ENCODE assay signal across 29 mouse cellular contexts in genomic region chr17:34891377-34891776, GRCm38 (mm10). TPM values are rescaled to one million over a fixed set of nuclear protein-coding genes. Genes with fewer than 3 reads are reported as not detected.
DNase-seq lines count a peak whose midpoint lies in the region; ATAC-seq and TF ChIP-seq lines count a peak whose summit lies in the region.
"Had no signal": no experiment of that assay in that cellular context is flagged by ENCODE, and none has a peak within 500 bp of the region (broad histone marks: within the 10 kb centered on the region; RNA-seq: fewer than 3 reads in every experiment).

No protein-coding gene starts in this region.

- WGBS in cerebellum, adult 2 months: 97% methylated on average over 2 of the region's 2 CpGs
- 95% methylated on average over 2 of the region's 2 CpGs for WGBS in midbrain, embryonic 13.5 days

- H3K4me1 ChIP-seq in cerebellum, adult 2 months (ENCODE audit: control insufficient read depth, insufficient read depth, low read length): peaks cover 4% of the 10 kb centered on the region; the same call in 1 of the 2 replicates
- peaks cover 21% of the 10 kb centered on the region for H3K4me1 ChIP-seq in midbrain, embryonic 13.5 days (replicated peaks)

- no peak overlapping the region for H3K4me2 ChIP-seq in midbrain, embryonic 13.5 days (replicated peaks)
- H3K4me2 ChIP-seq: embryonic facial prominence, embryonic 12.5 days; forebrain, embryonic 15.5 days; heart, embryonic 12.5 days; hindbrain, embryonic 14.5 days; liver, embryonic 15.5 days; midbrain, embryonic 15.5 days; stomach, embryonic 15.5 days had no signal

- H3K9me3 ChIP-seq in midbrain, embryonic 13.5 days: no peaks in the 10 kb centered on the region
- H3K9me3 ChIP-seq: forebrain, embryonic 15.5 days; G1E; heart, embryonic 12.5 days; limb, embryonic 10.5 days; liver, embryonic 15.5 days; midbrain, embryonic 15.5 days; stomach, embryonic 15.5 days had no signal

- no peak for TF ChIP-seq POLR2A in cerebellum, adult 2 months (IDR thresholded peaks at IDR 0.05; ENCODE audit: borderline replicate concordance, insufficient read depth, low read length)

- DNase-seq in cerebellum, adult 2 months: no peak
- no peak for DNase-seq in cerebellum, adult 9-11 months
- no peak for DNase-seq in layer of hippocampus, adult 2 months (ENCODE audit: low spot score in 2 of 2)
- DNase-seq in layer of hippocampus, postnatal 25 days (ENCODE audit: extremely low spot score in 1 of 2, low spot score in 1 of 2): no peak
- DNase-seq in A20 (ENCODE audit: low read depth, low spot score) (peak; percentile 52), ZHBTc4 (ENCODE audit: low read depth, low spot score) (peak; percentile 84)
- DNase-seq in cerebellum, adult 18-20 months: no peak
- DNase-seq: cerebellum, postnatal 10 days; heart, postnatal 14 days; kidney, adult 11 months; kidney, postnatal 10 days; lung, postnatal 10 days; right cerebral cortex, postnatal 14 days had no signal

- H3K27me3 ChIP-seq in cerebellum, adult 2 months (ENCODE audit: control insufficient read depth, insufficient read depth, low read length): no peaks in the 10 kb centered on the region
- no peaks in the 10 kb centered on the region for H3K27me3 ChIP-seq in midbrain, embryonic 13.5 days
- H3K27me3 ChIP-seq: embryonic facial prominence, embryonic 12.5 days; forebrain, embryonic 15.5 days; heart, embryonic 12.5 days; liver, embryonic 15.5 days; midbrain, embryonic 15.5 days; stomach, embryonic 15.5 days had no signal

- no peak overlapping the region for H3K9ac ChIP-seq in midbrain, embryonic 13.5 days (replicated peaks)
- H3K9ac ChIP-seq: embryonic facial prominence, embryonic 12.5 days; forebrain, embryonic 15.5 days; heart, embryonic 12.5 days; hindbrain, embryonic 14.5 days; liver, embryonic 15.5 days; midbrain, embryonic 15.5 days; stomach, embryonic 15.5 days had no signal

- ATAC-seq in midbrain, embryonic 13.5 days: no peak
- ATAC-seq: forebrain, embryonic 15.5 days; midbrain, embryonic 15.5 days had no signal

- H3K36me3 ChIP-seq in midbrain, embryonic 13.5 days: peaks cover 8% of the 10 kb centered on the region
- H3K36me3 ChIP-seq: stomach, embryonic 15.5 days had no signal

- 0 out of 2 replicates have a peak, but pooled peaks have one; percentile 9 for TF ChIP-seq CTCF in cerebellum, adult 2 months (IDR thresholded peaks at IDR 0.05; ENCODE audit: borderline replicate concordance, insufficient read depth, low read depth, low read length)
- TF ChIP-seq CTCF in layer of hippocampus, adult 2 months (conservative IDR thresholded peaks at IDR 0.05): peak; percentile 46

- no peak overlapping the region for H3K27ac ChIP-seq in cerebellum, adult 2 months (ENCODE audit: insufficient read depth, low read length)
- H3K27ac ChIP-seq in layer of hippocampus, adult 2 months: no peak overlapping the region
- no peak overlapping the region for H3K27ac ChIP-seq in midbrain, embryonic 13.5 days
- H3K27ac ChIP-seq: embryonic facial prominence, embryonic 12.5 days; forebrain, embryonic 15.5 days; hindbrain, embryonic 14.5 days; left cerebral cortex, adult 2 months; limb, embryonic 10.5 days; liver, embryonic 15.5 days; midbrain, embryonic 15.5 days; stomach, embryonic 15.5 days had no signal

- H3K4me3 ChIP-seq in cerebellum, adult 2 months (replicated peaks; ENCODE audit: insufficient read depth, low read depth, low read length): no peak overlapping the region
- H3K4me3 ChIP-seq in layer of hippocampus, adult 2 months: no peak overlapping the region
- H3K4me3 ChIP-seq in midbrain, embryonic 13.5 days (replicated peaks): no peak overlapping the region
- H3K4me3 ChIP-seq: embryonic facial prominence, embryonic 12.5 days; erythroblast, embryonic 14.5 days; forebrain, embryonic 15.5 days; heart, embryonic 12.5 days; left cerebral cortex, adult 2 months; limb, embryonic 10.5 days; liver, embryonic 15.5 days; midbrain, embryonic 15.5 days; stomach, embryonic 15.5 days had no signal

RNA-seq across cellular contexts. Expression of gene C2, which starts 6.7 kb away (rescaled TPM):
- 2.3 and 2.9 TPM in 2 replicates for polyA plus RNA-seq in cerebellum, adult 2 months (2012; rRNA removed)
- 1 to 10 TPM; 1.1 to 1.8 TPM for total RNA-seq in layer of hippocampus, adult 2 months (2021)
- 1 to 10 TPM in 1 of 2 experiments, under 1 TPM in 1; 0.86 to 1.9 TPM for total RNA-seq in layer of hippocampus, postnatal 25 days (2021)
- polyA plus RNA-seq in midbrain, embryonic 13.5 days (2015; fragmentation: Nextera tagmentation; extraction: Ambion mirVana): 1.2 and 2.1 TPM in 2 replicates
- total RNA-seq: neutrophil, adult 5-6 weeks had no signal

RNA-seq across cellular contexts. Expression of gene Ehmt2, which starts 6.9 kb away (rescaled TPM):
- polyA plus RNA-seq in cerebellum, adult 2 months (2012; rRNA removed): 174 and 182 TPM in 2 replicates
- 100 to 1,000 TPM; 181 to 190 TPM for total RNA-seq in layer of hippocampus, adult 2 months (2021)
- 100 to 1,000 TPM; 164 to 188 TPM for total RNA-seq in layer of hippocampus, postnatal 25 days (2021)
- 105 and 114 TPM in 2 replicates for polyA plus RNA-seq in midbrain, embryonic 13.5 days (2015; fragmentation: Nextera tagmentation; extraction: Ambion mirVana)

RNA-seq across cellular contexts. Expression of gene Gm20547, which starts 9.5 kb away (rescaled TPM):
- 0.08 and 0.10 TPM in 2 replicates for polyA plus RNA-seq in cerebellum, adult 2 months (2012; rRNA removed)
- total RNA-seq in layer of hippocampus, adult 2 months (2021): not detected
- total RNA-seq in layer of hippocampus, postnatal 25 days (2021): not detected
- 0.08 TPM in 1 of 2 replicates, not detected in the other for polyA plus RNA-seq in midbrain, embryonic 13.5 days (2015; fragmentation: Nextera tagmentation; extraction: Ambion mirVana)
- total RNA-seq: adrenal gland, postnatal 4 days; G1E; gastrocnemius, postnatal 4 days; heart, postnatal 14 days; left cerebral cortex, adult 2 months; megakaryocyte, adult 5-6 weeks; neutrophil, adult 5-6 weeks had no signal
- polyA plus RNA-seq: erythroblast, embryonic 14.5 days; forebrain, embryonic 15.5 days; G1E; heart, embryonic 12.5 days; hindbrain, embryonic 14.5 days; liver, embryonic 15.5 days; stomach, embryonic 15.5 days had no signal

RNA-seq across cellular contexts. Expression of gene Zbtb12, which starts 12.1 kb away (rescaled TPM):
- polyA plus RNA-seq in cerebellum, adult 2 months (2012; rRNA removed): 8.2 and 8.3 TPM in 2 replicates
- 1 to 10 TPM; 7.5 to 9.0 TPM for total RNA-seq in layer of hippocampus, adult 2 months (2021)
- total RNA-seq in layer of hippocampus, postnatal 25 days (2021): 1 to 10 TPM; 7.3 to 7.7 TPM
- 13.2 and 16.3 TPM in 2 replicates for polyA plus RNA-seq in midbrain, embryonic 13.5 days (2015; fragmentation: Nextera tagmentation; extraction: Ambion mirVana)

RNA-seq across cellular contexts. Expression of gene Slc44a4, which starts 22.9 kb away (rescaled TPM):
- polyA plus RNA-seq in cerebellum, adult 2 months (2012; rRNA removed): 0.05 TPM in 1 of 2 replicates, not detected in the other
- total RNA-seq in layer of hippocampus, adult 2 months (2021): under 1 TPM in 1 of 2 experiments, not detected in 1; 0.29 TPM
- under 1 TPM; 0.20 to 0.21 TPM for total RNA-seq in layer of hippocampus, postnatal 25 days (2021)
- 0.09 TPM in 1 of 2 replicates, not detected in the other for polyA plus RNA-seq in midbrain, embryonic 13.5 days (2015; fragmentation: Nextera tagmentation; extraction: Ambion mirVana)
- total RNA-seq: G1E; gastrocnemius, postnatal 4 days had no signal
- polyA plus RNA-seq: embryonic facial prominence, embryonic 12.5 days; erythroblast, embryonic 14.5 days; forebrain, embryonic 15.5 days; G1E; limb, embryonic 10.5 days; midbrain, embryonic 15.5 days had no signal

Comparison
In these comparisons a context has a peak if more than half of its experiments do, and no peak if none do; other contexts are left out.
1. DNase-seq: peak in A20 (single experiment) and ZHBTc4 (single experiment); none in cerebellum, adult 2 months (0 of 2), cerebellum, adult 9-11 months (single experiment), layer of hippocampus, adult 2 months (0 of 2), layer of hippocampus, postnatal 25 days (0 of 2) and cerebellum, adult 18-20 months (0 of 2).